Mouse (Mus musculus): ENCODE results near the gene Paf1.

- no peak for TF ChIP-seq CTCF (IDR thresholded peaks at IDR 0.05; ENCODE audit: control insufficient read depth, insufficient read depth, insufficient replicate concordance, low read depth, low read length)
- no peak for TF ChIP-seq POLR2A (IDR thresholded peaks at IDR 0.05; ENCODE audit: control insufficient read depth, low read depth, low read length)
Observed at GRCm38 (mm10) chr7:28373891-28374495, 18.8 kb upstream of the Paf1 start.
